Mouse (Mus musculus): ENCODE results near the gene Sox4. TPM values are rescaled to one million over a fixed set of nuclear protein-coding genes. Genes with fewer than 3 reads are reported as not detected.

The Sox4 gene
- polyA plus RNA-seq (2015; fragmentation: Nextera tagmentation; extraction: Ambion mirVana): 51.7 and 63.2 TPM in 2 replicates

- H3K27ac ChIP-seq (ENCODE audit: low read length): peak within 1 kb of the TSS; percentile 98
- WGBS: 0% methylated on average over 19 of the region's 19 CpGs
- H3K4me1 ChIP-seq (ENCODE audit: insufficient read depth, low read depth, low read length): peaks cover 3% of the 10 kb centered on the region; the same call in 1 of the 2 replicates
- DNase-seq (ENCODE audit: low spot score): peak; percentile 99
- H3K27me3 ChIP-seq (replicated peaks; ENCODE audit: insufficient read depth, low read length): no peaks in the 10 kb centered on the region
- ATAC-seq: peak; percentile 83
- TF ChIP-seq EP300 (IDR thresholded peaks at IDR 0.05) (peak; percentile 63), CTCF (IDR thresholded peaks at IDR 0.05) (no peak)
- H3K36me3 ChIP-seq (ENCODE audit: insufficient read depth, low read length): no peaks in the 10 kb centered on the region
- H3K4me3 ChIP-seq (ENCODE audit: low read depth, low read length): peak within 1 kb of the TSS; percentile 80
- peak within 1 kb of the TSS; percentile 92 for H3K4me2 ChIP-seq (replicated peaks; ENCODE audit: low read depth, low read length)
- no peaks in the 10 kb centered on the region for H3K9me3 ChIP-seq (ENCODE audit: low read length)
- H3K9ac ChIP-seq (replicated peaks; ENCODE audit: low read depth): peak within 1 kb of the TSS; percentile 88
These were observed at the start of gene Sox4 for GRCm38 (mm10) chr13:28953581-28953991. Sox4 (minus strand) TSS chr13:28953713.

- Histone ChIP-seq H3K4me3 (ENCODE audit: low read depth, low read length) (no peak overlapping the region), H3K9ac (replicated peaks; ENCODE audit: low read depth) (no peak overlapping the region), H3K9me3 (ENCODE audit: low read length) (no peaks in the 10 kb centered on the region), H3K36me3 (ENCODE audit: insufficient read depth, low read length) (no peaks in the 10 kb centered on the region), H3K27me3 (replicated peaks; ENCODE audit: insufficient read depth, low read length) (no peaks in the 10 kb centered on the region), H3K4me1 (ENCODE audit: insufficient read depth, low read depth, low read length) (no peaks in the 10 kb centered on the region; the same call in 1 of the 2 replicates), H3K27ac (ENCODE audit: low read length) (peak overlapping the region; percentile 66), H3K4me2 (replicated peaks; ENCODE audit: low read depth, low read length) (peak overlapping the region; percentile 35)
- no peak for TF ChIP-seq CTCF (IDR thresholded peaks at IDR 0.05)
- TF ChIP-seq EP300 (IDR thresholded peaks at IDR 0.05): peak; percentile 67
- peak; percentile 87 for ATAC-seq
- peak; percentile 79 for DNase-seq (ENCODE audit: low spot score)
- 20% methylated on average over 7 of the region's 7 CpGs for WGBS
These were observed 38.6 kb upstream of the Sox4 start for GRCm38 (mm10) chr13:28991899-28992664.

GRCm38 (mm10) chr13:28988751-28989703, 35.5 kb upstream of the Sox4 start:
- no peaks in the 10 kb centered on the region; the same call in 1 of the 2 replicates for H3K4me1 ChIP-seq (ENCODE audit: insufficient read depth, low read depth, low read length)
- H3K27ac ChIP-seq (ENCODE audit: low read length): peak overlapping the region; percentile 35; the same call in 1 of the 2 replicates
- peak; percentile 82 for ATAC-seq
- no peaks in the 10 kb centered on the region for H3K27me3 ChIP-seq (replicated peaks; ENCODE audit: insufficient read depth, low read length)
- H3K4me2 ChIP-seq (replicated peaks; ENCODE audit: low read depth, low read length): 0 out of 2 replicates have a peak overlapping the region, but pooled peaks have one; percentile 9
- peak; percentile 34; the same call in 1 of the 2 replicates for TF ChIP-seq EP300 (IDR thresholded peaks at IDR 0.05)
- no peak for TF ChIP-seq CTCF (IDR thresholded peaks at IDR 0.05)
- no peak overlapping the region for H3K9ac ChIP-seq (replicated peaks; ENCODE audit: low read depth)
- 26% methylated on average over 16 of the region's 16 CpGs for WGBS
- DNase-seq (ENCODE audit: low spot score): peak; percentile 82
- H3K4me3 ChIP-seq (ENCODE audit: low read depth, low read length): no peak overlapping the region
- H3K36me3 ChIP-seq (ENCODE audit: insufficient read depth, low read length): no peaks in the 10 kb centered on the region
- no peaks in the 10 kb centered on the region for H3K9me3 ChIP-seq (ENCODE audit: low read length)

GRCm38 (mm10) chr13:28980681-28981080, 27.2 kb upstream of the Sox4 start:
- DNase-seq (ENCODE audit: low spot score) (no peak), ATAC-seq (no peak)
- no peak for TF ChIP-seq CTCF (IDR thresholded peaks at IDR 0.05)
- no peak for TF ChIP-seq EP300 (IDR thresholded peaks at IDR 0.05)
- H3K27ac ChIP-seq (ENCODE audit: low read length): no peak overlapping the region
- H3K9ac ChIP-seq (replicated peaks; ENCODE audit: low read depth): no peak overlapping the region
- 65% methylated on average over 3 of the region's 4 CpGs for WGBS
- no peaks in the 10 kb centered on the region for H3K4me1 ChIP-seq (ENCODE audit: insufficient read depth, low read depth, low read length)
- H3K4me3 ChIP-seq (ENCODE audit: low read depth, low read length): no peak overlapping the region
- no peaks in the 10 kb centered on the region for H3K9me3 ChIP-seq (ENCODE audit: low read length)
- no peak overlapping the region for H3K4me2 ChIP-seq (replicated peaks; ENCODE audit: low read depth, low read length)
- H3K27me3 ChIP-seq (replicated peaks; ENCODE audit: insufficient read depth, low read length): no peaks in the 10 kb centered on the region
- H3K36me3 ChIP-seq (ENCODE audit: insufficient read depth, low read length): no peaks in the 10 kb centered on the region

- Histone ChIP-seq H3K4me3 (ENCODE audit: low read depth, low read length) (no peak overlapping the region), H3K9ac (replicated peaks; ENCODE audit: low read depth) (no peak overlapping the region), H3K4me1 (ENCODE audit: insufficient read depth, low read depth, low read length) (no peaks in the 10 kb centered on the region), H3K4me2 (replicated peaks; ENCODE audit: low read depth, low read length) (no peak overlapping the region), H3K27ac (ENCODE audit: low read length) (no peak overlapping the region), H3K9me3 (ENCODE audit: low read length) (no peaks in the 10 kb centered on the region), H3K36me3 (ENCODE audit: insufficient read depth, low read length) (no peaks in the 10 kb centered on the region), H3K27me3 (replicated peaks; ENCODE audit: insufficient read depth, low read length) (no peaks in the 10 kb centered on the region)
- no peak for DNase-seq (ENCODE audit: low spot score)
- TF ChIP-seq EP300 (IDR thresholded peaks at IDR 0.05): no peak
- TF ChIP-seq CTCF (IDR thresholded peaks at IDR 0.05): no peak
- WGBS: 69% methylated on average over 4 of the region's 4 CpGs
- no peak for ATAC-seq
These were observed 21.5 kb upstream of the Sox4 start for GRCm38 (mm10) chr13:28975011-28975410.

- no peak overlapping the region for H3K9ac ChIP-seq (replicated peaks; ENCODE audit: low read depth)
- H3K27ac ChIP-seq (ENCODE audit: low read length): no peak overlapping the region
- H3K27me3 ChIP-seq (replicated peaks; ENCODE audit: insufficient read depth, low read length): no peaks in the 10 kb centered on the region
- H3K4me2 ChIP-seq (replicated peaks; ENCODE audit: low read depth, low read length): no peak overlapping the region
- no peaks in the 10 kb centered on the region for H3K4me1 ChIP-seq (ENCODE audit: insufficient read depth, low read depth, low read length)
- 36% methylated on average over 5 of the region's 5 CpGs for WGBS
- no peak for TF ChIP-seq EP300 (IDR thresholded peaks at IDR 0.05)
- TF ChIP-seq CTCF (IDR thresholded peaks at IDR 0.05): no peak
- no peak for ATAC-seq
- no peaks in the 10 kb centered on the region for H3K36me3 ChIP-seq (ENCODE audit: insufficient read depth, low read length)
- no peaks in the 10 kb centered on the region for H3K9me3 ChIP-seq (ENCODE audit: low read length)
- no peak overlapping the region for H3K4me3 ChIP-seq (ENCODE audit: low read depth, low read length)
- DNase-seq (ENCODE audit: low spot score): no peak
These were observed 21.1 kb upstream of the Sox4 start for GRCm38 (mm10) chr13:28974597-28974996.
